Mouse (Mus musculus): ENCODE measurements around the gene Klhl29.

DNA sequence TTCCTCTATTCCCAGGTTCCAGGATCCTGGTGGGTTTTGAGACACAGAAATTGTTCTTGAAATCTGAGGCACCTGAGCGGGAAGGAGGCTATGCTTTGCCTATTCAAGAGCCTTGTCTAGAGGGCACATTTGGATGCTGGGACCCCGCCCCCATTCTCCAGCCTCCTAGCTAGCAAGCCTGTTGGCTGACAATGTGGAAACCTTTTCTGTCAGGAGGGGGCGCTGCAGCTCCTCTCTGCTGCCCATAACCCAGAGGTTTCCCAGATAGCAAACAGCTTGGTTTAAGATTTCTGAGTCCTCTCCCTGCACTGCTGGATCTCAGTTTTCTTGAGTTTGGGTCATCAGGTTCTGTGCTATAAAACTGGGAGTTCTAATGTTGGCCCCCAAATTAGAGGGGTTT, 232.7 kb downstream of the Klhl29 start:
- TF ChIP-seq CTCF (IDR thresholded peaks at IDR 0.05; ENCODE audit: control insufficient read depth, insufficient read depth, low read length): peak; percentile 11; the same call in 1 of the 2 replicates
- no peak for TF ChIP-seq POLR2A (IDR thresholded peaks at IDR 0.05; ENCODE audit: borderline replicate concordance, control insufficient read depth, low read depth, low read length)

Measured in bone marrow, adult 2 months (tissue).